In the genomic region with DNA sequence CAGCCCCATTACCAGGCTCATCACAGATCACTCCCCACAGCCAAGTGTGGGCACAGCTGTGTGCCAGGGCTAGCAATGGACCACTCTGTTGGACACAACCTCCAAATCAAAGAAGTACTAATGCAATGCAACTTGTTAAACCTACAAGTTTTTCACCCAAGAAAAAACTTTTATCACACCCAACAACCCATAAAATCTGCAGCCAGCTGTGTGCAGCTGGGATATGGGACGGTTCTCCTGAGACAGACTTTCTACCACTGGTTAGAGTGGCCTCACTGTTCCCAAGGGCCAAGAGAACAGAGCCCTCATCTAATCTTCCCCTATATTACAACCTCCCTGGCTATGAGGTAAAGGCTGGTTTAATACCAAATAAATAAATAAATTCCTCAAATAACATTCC, we compare ENCODE assay signal across 27 mouse cellular contexts.
"Had no signal": no experiment of that assay in that cellular context is flagged by ENCODE, and none has a peak within 500 bp of the region (broad histone marks: within the 10 kb centered on the region; RNA-seq: fewer than 3 reads in every experiment).

No protein-coding gene starts in this region.

- H3K36me3 ChIP-seq: limb, embryonic 10.5 days; limb, embryonic 12.5 days; limb, embryonic 15.5 days; liver, embryonic 12.5 days; liver, embryonic 13.5 days; liver, embryonic 15.5 days; lung, embryonic 15.5 days; midbrain, embryonic 10.5 days; midbrain, embryonic 12.5 days; midbrain, embryonic 13.5 days; midbrain, embryonic 15.5 days; neural tube, embryonic 12.5 days had no signal

- H3K27me3 ChIP-seq: limb, embryonic 12.5 days; limb, embryonic 13.5 days; limb, embryonic 15.5 days; liver, embryonic 12.5 days; liver, embryonic 13.5 days; liver, embryonic 15.5 days; lung, embryonic 15.5 days; megakaryocyte, embryonic 14.5 days; midbrain, embryonic 12.5 days; midbrain, embryonic 13.5 days; midbrain, embryonic 15.5 days; neural tube, embryonic 12.5 days had no signal

- DNase-seq: left cerebral cortex, postnatal 4 days; liver; liver, embryonic 13.5 days; liver, postnatal 0 days; lung, adult 18-20 months; lung, adult 2 months; lung, embryonic 14.5 days; lung, postnatal 10 days; lung, postnatal 14 days; lung, postnatal 36 days; midbrain, embryonic 14.5 days had no signal

- H3K27ac ChIP-seq: limb, embryonic 10.5 days; limb, embryonic 12.5 days; limb, embryonic 13.5 days; limb, embryonic 15.5 days; liver, embryonic 12.5 days; liver, embryonic 13.5 days; liver, embryonic 14.5 days; liver, embryonic 15.5 days; lung, embryonic 15.5 days; macrophage; midbrain, embryonic 10.5 days; midbrain, embryonic 12.5 days; midbrain, embryonic 13.5 days; midbrain, embryonic 15.5 days; neural tube, embryonic 12.5 days had no signal

- H3K9me3 ChIP-seq: limb, embryonic 10.5 days; limb, embryonic 12.5 days; limb, embryonic 13.5 days; limb, embryonic 15.5 days; liver, embryonic 12.5 days; liver, embryonic 13.5 days; liver, embryonic 15.5 days; lung, embryonic 15.5 days; megakaryocyte, embryonic 14.5 days; midbrain, embryonic 10.5 days; midbrain, embryonic 12.5 days; midbrain, embryonic 13.5 days; midbrain, embryonic 15.5 days; neural tube, embryonic 12.5 days had no signal

- H3K4me3 ChIP-seq: limb, embryonic 10.5 days; limb, embryonic 12.5 days; limb, embryonic 13.5 days; limb, embryonic 15.5 days; liver, embryonic 12.5 days; liver, embryonic 13.5 days; liver, embryonic 15.5 days; lung, embryonic 15.5 days; megakaryocyte, embryonic 14.5 days; midbrain, embryonic 10.5 days; midbrain, embryonic 12.5 days; midbrain, embryonic 13.5 days; midbrain, embryonic 15.5 days; myocyte; neural tube, embryonic 12.5 days had no signal
